Mouse (Mus musculus) kidney, embryonic 15.5 days (tissue): ENCODE data around the gene Snx12. TPM values are rescaled to one million over a fixed set of nuclear protein-coding genes. Genes with fewer than 3 reads are reported as not detected.
A peak's percentile ranks its signal among the peaks of the same experiment; 100 is the strongest.

ENCODE experiments used
- ATAC-seq: fragments of 200-750 bp; cut with Nextera tagmentation; replicated peaks from 2 replicates; pipeline ENCODE4 v1.8.0; 2017; ENCODE audit warnings: moderate TSS enrichment; ENCODE audit not compliant: low FRiP score
- H3K27ac ChIP-seq: fragments of 300-500 bp; sonication (generic); 2 replicates; pipeline ENCODE4 v1.5.1; 2015; ENCODE audit warnings: mild to moderate bottlenecking, inconsistent platforms
- H3K27me3 ChIP-seq: fragments of 300-500 bp; sonication (generic); 2 replicates; pipeline ENCODE4 v1.6.1; 2015; ENCODE audit warnings: inconsistent platforms
- H3K36me3 ChIP-seq: fragments of 300-500 bp; sonication (generic); 2 replicates; pipeline ENCODE4 v1.6.1; 2015; ENCODE audit warnings: inconsistent platforms
- H3K4me1 ChIP-seq: fragments of 300-500 bp; sonication (generic); 2 replicates; pipeline ENCODE4 v1.6.1; 2015; ENCODE audit warnings: inconsistent platforms
- H3K4me2 ChIP-seq: fragments of 300-500 bp; sonication (generic); 2 replicates; pipeline ENCODE4 v1.6.1; 2015; ENCODE audit warnings: moderate library complexity, mild to moderate bottlenecking, inconsistent platforms
- H3K4me3 ChIP-seq: fragments of 300-500 bp; sonication (generic); replicated peaks from 2 replicates; pipeline ENCODE4 v1.5.1; 2015; ENCODE audit warnings: mild to moderate bottlenecking, inconsistent platforms
- H3K9ac ChIP-seq: fragments of 300-500 bp; sonication (generic); 2 replicates; pipeline ENCODE4 v1.6.1; 2015; ENCODE audit warnings: mild to moderate bottlenecking, inconsistent platforms
- H3K9me3 ChIP-seq: fragments of 300-500 bp; sonication (generic); replicated peaks from 2 replicates; pipeline ENCODE4 v1.6.1; 2016; ENCODE audit warnings: inconsistent platforms
- WGBS: fragments of 180-500 bp; shearing (Covaris S2); methylation state at CpG from one replicate; pipeline ENCODE4 v1.1.7; 2015; ENCODE audit warnings: mixed read lengths; 5-methylcytosine and 5-hydroxymethylcytosine counted together
- polyA plus RNA-seq: library from polyadenylated mRNA; unstranded; fragments of >200 nt; fragmentation: Nextera tagmentation; extraction: Ambion mirVana; gene quantifications from 2 replicates; pipeline ENCODE4 v1.2.1, GENCODE M21; 2015

The Snx12 gene
- polyA plus RNA-seq: 53.1 and 53.5 TPM in 2 replicates

DNA sequence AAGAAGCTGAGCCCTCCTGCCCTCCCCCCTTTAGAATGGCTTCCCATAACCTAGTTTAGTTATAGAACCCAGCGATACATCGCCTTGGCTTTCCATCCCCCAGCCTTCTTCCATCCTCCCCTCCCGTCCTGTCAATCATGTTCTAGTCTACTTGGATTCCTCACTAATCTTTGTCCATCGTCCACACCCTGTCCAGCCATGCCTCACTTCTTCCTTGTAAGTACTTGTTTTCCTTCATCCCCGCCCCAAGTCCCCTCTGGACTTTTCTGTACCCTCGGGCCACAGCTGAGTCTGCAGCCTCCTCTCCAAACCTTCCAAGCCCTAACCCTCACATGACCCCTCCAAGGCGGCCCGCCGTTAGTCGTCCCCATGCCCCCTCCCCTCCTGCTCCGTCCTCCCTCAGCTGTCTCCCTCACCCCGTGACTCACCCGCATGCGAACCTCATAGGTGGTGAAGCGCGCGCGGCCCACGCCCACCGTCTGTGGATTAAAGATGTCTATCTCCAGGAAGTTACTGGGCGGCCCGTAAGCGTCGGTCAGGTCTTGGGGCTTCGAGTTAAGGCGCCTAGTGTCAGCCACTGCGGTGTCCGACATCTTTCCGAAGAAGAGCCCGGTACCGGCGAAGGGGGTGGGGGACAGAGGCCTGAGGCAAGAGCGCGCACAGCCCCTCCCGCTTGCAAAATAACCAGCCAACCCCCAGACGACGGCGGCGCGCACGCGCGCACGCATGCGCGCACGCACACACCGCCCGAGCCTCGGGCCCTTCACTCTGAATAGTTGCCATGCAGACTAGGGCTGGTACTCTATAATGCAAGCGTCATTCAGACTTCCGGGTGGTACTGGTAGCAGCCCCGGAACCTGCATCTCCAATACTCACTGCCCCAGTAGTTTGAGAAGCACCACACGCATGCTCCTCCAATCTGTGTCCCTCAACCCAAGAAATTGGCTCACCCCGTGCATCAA is at the start of gene Snx12:
TSS of gene Snx12 (minus strand) at position 730 of the 962 bp plus-strand sequence.
- Histone ChIP-seq H3K9me3 (no peaks in the 10 kb centered on the region), H3K9ac (peak within 1 kb of the TSS; percentile 48), H3K4me1 (0 out of 2 replicates have a peak, but pooled peaks cover 4% of the 10 kb centered on the region), H3K4me3 (peak within 1 kb of the TSS; percentile 59), H3K27me3 (peaks cover 35% of the 10 kb centered on the region), H3K4me2 (peak within 1 kb of the TSS; percentile 58), H3K27ac (peak within 1 kb of the TSS; percentile 81), H3K36me3 (no peaks in the 10 kb centered on the region)
- peak; percentile 96 for ATAC-seq
- 23% methylated on average over 55 of the region's 55 CpGs for WGBS

DNA sequence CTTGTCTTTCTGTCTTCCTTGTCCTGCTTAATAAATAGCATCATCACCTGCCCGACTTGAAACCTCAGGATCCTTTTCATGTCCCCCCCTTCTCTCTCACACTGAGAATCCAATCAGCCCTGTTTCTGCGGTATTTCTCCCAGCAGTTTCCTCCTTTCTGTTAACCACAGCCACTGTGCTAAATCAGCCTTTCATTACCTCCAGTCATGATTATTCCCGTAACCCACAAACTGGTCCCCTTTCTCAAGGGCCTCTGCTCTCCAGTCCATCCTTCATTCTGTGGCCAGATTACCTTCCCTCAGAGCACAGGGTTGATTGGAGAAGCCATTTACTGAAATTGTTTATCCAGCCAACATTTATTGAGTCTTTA is 46.4 kb upstream of the Snx12 start, which contains the start of gene Gm20489:
TSS of gene Gm20489 (minus strand) at position 269 of the 370 bp plus-strand sequence.
- no peak within 1 kb of the TSS for H3K27ac ChIP-seq
- H3K4me2 ChIP-seq: peak within 1 kb of the TSS; percentile 19; the same call in 1 of the 2 replicates
- 50% methylated on average over 3 of the region's 3 CpGs for WGBS
- H3K36me3 ChIP-seq: no peaks in the 10 kb centered on the region
- H3K4me3 ChIP-seq: 0 out of 2 replicates have a peak within 1 kb of the TSS, but pooled peaks have one; percentile 6
- H3K4me1 ChIP-seq: peaks cover 17% of the 10 kb centered on the region
- peaks cover 16% of the 10 kb centered on the region; the same call in 1 of the 2 replicates for H3K27me3 ChIP-seq
- no peak for ATAC-seq
- no peaks in the 10 kb centered on the region for H3K9me3 ChIP-seq
- no peak within 1 kb of the TSS for H3K9ac ChIP-seq

DNA sequence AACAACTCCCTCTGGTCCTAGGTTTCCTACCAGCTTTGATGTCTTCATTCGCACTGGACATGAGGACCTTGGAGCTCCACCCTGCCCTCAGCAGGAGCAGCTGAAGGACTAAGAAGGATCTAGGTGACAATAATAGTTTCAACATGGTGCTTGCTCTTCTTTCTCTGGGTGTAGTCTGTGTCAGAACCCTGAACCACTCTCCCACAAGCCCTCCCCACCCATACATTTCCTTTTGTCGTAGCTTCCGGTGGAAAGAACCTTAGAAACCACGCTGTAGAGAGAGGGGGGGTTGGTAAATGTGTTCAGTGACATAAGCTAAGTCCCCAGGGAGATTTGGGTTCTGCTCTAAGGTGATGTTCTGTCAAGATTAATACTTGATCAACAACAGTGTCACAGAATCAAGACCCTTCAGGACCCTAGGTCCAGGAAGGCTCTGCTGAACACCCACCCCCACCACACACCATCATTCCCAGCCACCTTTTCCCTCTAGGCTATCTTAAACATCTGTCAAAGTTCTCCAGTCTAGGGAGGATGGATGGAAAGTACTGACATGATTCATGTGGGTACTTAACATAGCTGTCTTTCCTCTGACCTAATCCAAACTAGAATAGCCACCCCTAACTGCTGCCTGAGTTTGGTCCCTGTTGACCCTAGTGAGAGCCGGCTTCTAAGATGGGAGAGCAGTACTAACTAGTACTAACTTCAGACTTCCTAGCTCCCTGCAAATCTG is 45.8 kb upstream of the Snx12 start, which contains the start of gene Il2rg:
TSS of gene Il2rg (minus strand) at position 231 of the 730 bp plus-strand sequence.
- Histone ChIP-seq H3K36me3 (no peaks in the 10 kb centered on the region), H3K4me3 (0 out of 2 replicates have a peak within 1 kb of the TSS, but pooled peaks have one; percentile 6), H3K27me3 (peaks cover 21% of the 10 kb centered on the region; the same call in 1 of the 2 replicates), H3K4me1 (peaks cover 14% of the 10 kb centered on the region), H3K4me2 (peak within 1 kb of the TSS; percentile 19; the same call in 1 of the 2 replicates), H3K9ac (no peak within 1 kb of the TSS), H3K9me3 (no peaks in the 10 kb centered on the region), H3K27ac (no peak within 1 kb of the TSS)
- ATAC-seq: no peak
- 58% methylated on average over 5 of the region's 5 CpGs for WGBS

DNA sequence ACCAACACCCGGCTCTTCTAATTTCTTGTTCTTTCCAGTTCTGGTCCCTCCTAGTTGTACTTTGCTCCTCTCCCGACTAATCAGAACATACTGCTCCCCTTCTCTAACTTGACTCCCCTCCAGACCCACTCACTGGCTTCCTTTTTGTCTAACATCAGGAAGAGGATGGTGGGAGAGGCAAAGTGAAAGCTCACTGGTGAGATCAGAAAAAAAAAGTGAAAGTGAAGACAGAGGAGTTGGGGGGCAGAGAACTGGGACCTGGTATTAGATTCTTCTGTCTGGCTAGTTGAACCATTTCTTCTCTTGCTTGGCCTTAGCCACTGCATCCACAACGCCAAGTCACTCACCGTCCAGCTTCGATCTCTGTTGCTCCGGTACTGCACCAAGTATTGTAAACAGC is 44.3 kb upstream of the Snx12 start:
- no peak for ATAC-seq
- peaks cover 24% of the 10 kb centered on the region for H3K27me3 ChIP-seq
- H3K4me1 ChIP-seq: peaks cover 14% of the 10 kb centered on the region
- no peak overlapping the region for H3K4me3 ChIP-seq
- WGBS: 94% methylated on average over 6 of the region's 6 CpGs
- H3K9me3 ChIP-seq: no peaks in the 10 kb centered on the region
- H3K9ac ChIP-seq: no peak overlapping the region
- H3K36me3 ChIP-seq: no peaks in the 10 kb centered on the region
- no peak overlapping the region for H3K4me2 ChIP-seq
- H3K27ac ChIP-seq: no peak overlapping the region

DNA sequence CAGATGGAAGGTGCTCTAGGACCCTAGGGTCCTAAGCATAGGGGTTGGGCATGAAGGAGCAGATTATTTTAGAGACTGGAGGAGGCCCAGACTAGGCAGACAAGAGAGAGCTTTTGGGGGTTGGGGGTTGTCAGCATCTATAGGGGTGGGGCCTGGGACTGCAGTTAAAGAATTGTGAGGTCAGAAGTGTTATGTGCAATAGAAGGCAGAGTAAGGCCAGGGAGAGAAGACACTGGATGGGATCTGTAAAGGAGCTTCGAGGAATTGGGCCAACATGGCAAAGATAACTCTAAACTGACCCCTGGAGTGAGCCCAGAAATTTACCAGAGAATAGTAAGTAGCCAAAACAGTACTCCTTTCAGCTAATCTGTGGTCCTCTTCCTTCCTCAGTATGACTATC is 41.5 kb upstream of the Snx12 start, which contains the start of gene Gm614:
TSS of gene Gm614 (minus strand) at position 101 of the 400 bp plus-strand sequence.
- WGBS: 89% methylated on average over 1 of the region's 1 CpGs
- ATAC-seq: no peak
- Histone ChIP-seq H3K36me3 (0 out of 2 replicates have a peak, but pooled peaks cover 2% of the 10 kb centered on the region), H3K27me3 (peaks cover 24% of the 10 kb centered on the region), H3K4me3 (no peak within 1 kb of the TSS), H3K9ac (no peak within 1 kb of the TSS), H3K27ac (no peak within 1 kb of the TSS), H3K9me3 (no peaks in the 10 kb centered on the region), H3K4me2 (no peak within 1 kb of the TSS), H3K4me1 (peaks cover 29% of the 10 kb centered on the region)

DNA sequence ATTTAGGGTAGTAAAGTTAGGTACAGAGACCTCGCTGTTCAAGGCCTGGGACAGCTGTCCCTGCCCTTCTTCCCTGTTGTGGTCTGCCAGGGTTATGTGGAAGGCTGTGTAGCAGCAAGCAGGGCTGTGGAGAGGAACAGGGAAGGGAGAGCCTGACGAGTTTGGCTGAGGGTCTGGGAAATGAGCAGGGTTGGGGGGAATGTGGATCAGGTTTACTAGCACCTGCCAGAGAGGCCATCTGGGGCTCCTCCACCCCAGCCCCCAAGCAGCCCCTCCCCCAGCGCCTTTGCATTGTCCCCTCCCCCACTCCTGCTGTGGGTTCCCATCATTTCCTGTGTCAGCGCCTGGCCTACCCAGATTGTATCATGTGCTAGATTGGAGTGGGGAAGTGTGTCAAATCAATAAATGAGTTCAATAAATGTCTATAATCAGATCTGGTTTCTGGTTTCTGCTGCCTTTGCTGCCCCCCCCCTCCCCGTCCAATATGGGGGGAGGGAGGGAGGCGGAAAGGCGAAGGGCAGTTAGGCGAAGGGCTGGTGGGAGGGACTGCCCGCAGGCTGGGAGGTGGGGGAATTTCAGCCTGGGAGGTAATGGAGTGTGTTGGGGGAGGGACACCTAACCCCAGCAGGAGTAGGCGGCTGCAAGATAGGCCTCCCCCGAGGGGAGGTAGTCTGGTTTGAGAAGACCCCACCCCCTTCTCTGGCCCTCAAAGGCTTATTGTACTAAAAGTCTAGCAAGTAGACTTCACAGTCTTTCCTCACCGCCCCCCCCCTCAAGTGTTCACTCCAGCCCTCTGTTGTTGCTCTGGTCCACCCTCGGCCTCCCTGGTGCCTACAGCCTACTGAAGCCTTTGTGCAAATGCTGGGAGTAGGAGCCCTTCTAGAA is 38.3 kb upstream of the Snx12 start:
- Histone ChIP-seq H3K9ac (no peak overlapping the region), H3K27me3 (peaks cover 32% of the 10 kb centered on the region), H3K27ac (peak overlapping the region; percentile 84), H3K4me2 (0 out of 2 replicates have a peak overlapping the region, but pooled peaks have one; percentile 16), H3K36me3 (0 out of 2 replicates have a peak, but pooled peaks cover 7% of the 10 kb centered on the region), H3K4me1 (peaks cover 31% of the 10 kb centered on the region), H3K9me3 (no peaks in the 10 kb centered on the region), H3K4me3 (no peak overlapping the region)
- 22% methylated on average over 9 of the region's 13 CpGs for WGBS
- ATAC-seq: peak; percentile 81

DNA sequence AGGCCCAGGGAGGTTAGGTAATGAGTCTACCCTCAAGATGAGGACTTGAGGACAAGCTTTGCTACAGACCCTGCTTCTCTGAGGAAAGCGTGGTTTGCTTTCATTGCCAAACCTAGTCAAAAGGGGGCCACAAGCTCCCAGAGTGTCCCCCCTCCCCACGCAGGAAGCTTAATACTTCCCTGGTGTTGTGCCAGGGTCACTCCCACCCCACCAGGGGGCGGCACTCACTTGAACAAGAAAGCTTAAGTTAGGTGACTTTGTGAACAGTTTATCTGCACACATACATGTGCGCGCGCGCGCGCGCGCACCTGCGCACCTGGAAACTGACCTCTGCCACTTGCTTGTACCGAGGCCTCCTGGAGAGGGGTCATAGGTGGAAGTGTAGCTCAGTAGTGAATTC is 34.2 kb upstream of the Snx12 start:
- Histone ChIP-seq H3K4me3 (peak overlapping the region; percentile 50; the same call in 1 of the 2 replicates), H3K4me1 (peaks cover 20% of the 10 kb centered on the region), H3K9me3 (no peaks in the 10 kb centered on the region), H3K27ac (no peak overlapping the region), H3K36me3 (0 out of 2 replicates have a peak, but pooled peaks cover 7% of the 10 kb centered on the region), H3K4me2 (peak overlapping the region; percentile 61; the same call in 1 of the 2 replicates), H3K9ac (no peak overlapping the region), H3K27me3 (peaks cover 19% of the 10 kb centered on the region)
- ATAC-seq: no peak
- 83% methylated on average over 13 of the region's 13 CpGs for WGBS

DNA sequence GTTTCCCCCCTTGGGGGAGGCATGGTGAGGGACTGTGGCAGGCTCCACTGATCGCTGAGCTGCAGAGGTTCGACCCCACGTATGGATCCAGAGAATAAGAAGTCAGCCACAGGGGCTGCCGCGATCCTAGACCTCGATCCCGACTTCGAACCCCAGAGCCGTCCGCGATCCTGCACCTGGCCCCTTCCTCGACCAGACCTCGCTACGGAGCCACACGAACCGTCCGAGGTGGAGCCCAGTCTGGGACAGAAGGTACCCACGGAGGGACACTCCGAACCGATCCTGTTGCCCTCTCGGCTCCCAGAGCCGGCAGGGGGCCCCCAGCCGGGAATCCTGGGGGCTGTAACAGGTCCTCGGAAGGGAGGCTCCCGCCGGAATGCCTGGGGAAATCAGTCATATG is 32.4 kb upstream of the Snx12 start:
- Histone ChIP-seq H3K4me1 (peaks cover 6% of the 10 kb centered on the region), H3K9ac (peak overlapping the region; percentile 49), H3K36me3 (0 out of 2 replicates have a peak, but pooled peaks cover 7% of the 10 kb centered on the region), H3K27me3 (peaks cover 19% of the 10 kb centered on the region), H3K4me3 (peak overlapping the region; percentile 50), H3K4me2 (peak overlapping the region; percentile 61), H3K9me3 (no peaks in the 10 kb centered on the region), H3K27ac (peak overlapping the region; percentile 79)
- ATAC-seq: peak; percentile 57
- 33% methylated on average over 26 of the region's 26 CpGs for WGBS

DNA sequence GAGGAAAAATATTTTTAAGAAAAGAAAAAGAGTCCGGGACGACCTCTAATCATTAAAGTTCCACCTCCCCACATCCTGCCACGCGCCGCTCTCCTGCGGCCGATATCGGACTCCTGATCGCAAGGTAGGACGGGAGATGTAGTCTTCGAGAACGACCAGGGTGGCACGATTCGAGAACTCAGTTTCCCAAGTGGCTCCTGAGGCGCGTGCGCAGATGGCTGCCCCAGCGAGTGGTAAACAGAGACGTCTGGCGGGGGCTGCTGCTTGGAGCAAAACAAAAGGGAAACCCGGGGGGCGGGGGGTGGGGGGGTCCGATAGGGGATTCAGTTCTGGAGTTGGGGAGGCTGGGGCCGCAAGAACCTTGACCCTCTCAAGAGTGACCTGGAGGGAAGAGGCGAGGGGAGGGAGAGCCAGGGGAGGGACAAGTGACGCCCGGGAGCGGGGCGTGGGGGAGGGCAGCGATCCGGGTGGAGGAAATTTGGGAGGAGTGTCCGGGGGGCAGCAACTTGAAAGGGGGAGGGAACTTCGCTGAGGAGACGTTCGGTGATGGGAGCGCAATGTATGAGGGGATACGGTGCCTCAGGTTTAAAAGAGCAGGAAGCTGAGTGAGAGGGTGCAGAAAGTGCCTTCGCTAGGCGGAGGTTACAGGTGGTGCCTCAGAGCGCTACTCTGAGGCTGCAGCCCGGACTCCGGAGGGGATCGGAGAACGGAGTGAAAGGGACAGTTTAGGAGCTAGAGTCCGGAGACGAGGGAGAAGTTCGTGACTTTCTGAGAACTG is 31.8 kb upstream of the Snx12 start, which contains the start of gene Foxo4:
TSS of gene Foxo4 (plus strand) at position 577 of the 778 bp plus-strand sequence.
- H3K27ac ChIP-seq: peak within 1 kb of the TSS; percentile 79
- peak within 1 kb of the TSS; percentile 61 for H3K4me2 ChIP-seq
- no peaks in the 10 kb centered on the region for H3K9me3 ChIP-seq
- H3K4me3 ChIP-seq: peak within 1 kb of the TSS; percentile 50
- peaks cover 19% of the 10 kb centered on the region for H3K27me3 ChIP-seq
- H3K36me3 ChIP-seq: 0 out of 2 replicates have a peak, but pooled peaks cover 7% of the 10 kb centered on the region
- ATAC-seq: peak; percentile 94
- H3K9ac ChIP-seq: peak within 1 kb of the TSS; percentile 49
- WGBS: 21% methylated on average over 47 of the region's 47 CpGs
- peaks cover 6% of the 10 kb centered on the region for H3K4me1 ChIP-seq

DNA sequence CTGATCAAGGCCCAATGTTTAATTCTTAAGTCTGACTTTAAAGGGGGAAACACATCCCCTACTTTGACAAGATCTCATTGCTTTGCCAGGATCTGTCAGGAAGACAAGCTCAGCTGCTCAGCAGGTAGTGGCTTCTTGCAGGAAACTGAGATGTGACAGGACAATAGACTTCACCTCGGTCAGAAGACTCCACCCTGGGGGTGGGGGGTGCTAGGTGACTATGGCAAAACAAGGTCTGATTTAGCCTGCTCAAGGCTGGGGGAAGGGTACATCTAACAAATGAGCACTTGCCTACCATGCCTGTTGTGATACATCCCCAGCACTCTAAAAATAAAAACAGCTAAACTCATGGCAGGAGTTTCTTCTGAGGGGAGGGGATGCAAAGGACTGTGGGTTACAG is 22.6 kb upstream of the Snx12 start:
- WGBS: 20% methylated on average over 1 of the region's 1 CpGs
- Histone ChIP-seq H3K27me3 (peaks cover 29% of the 10 kb centered on the region), H3K4me3 (no peak overlapping the region), H3K36me3 (no peaks in the 10 kb centered on the region), H3K9ac (no peak overlapping the region), H3K27ac (no peak overlapping the region), H3K4me1 (no peaks in the 10 kb centered on the region), H3K9me3 (no peaks in the 10 kb centered on the region), H3K4me2 (no peak overlapping the region)
- ATAC-seq: no peak
